15 mouse cellular contexts compared by ENCODE assay signal in the genomic region with DNA sequence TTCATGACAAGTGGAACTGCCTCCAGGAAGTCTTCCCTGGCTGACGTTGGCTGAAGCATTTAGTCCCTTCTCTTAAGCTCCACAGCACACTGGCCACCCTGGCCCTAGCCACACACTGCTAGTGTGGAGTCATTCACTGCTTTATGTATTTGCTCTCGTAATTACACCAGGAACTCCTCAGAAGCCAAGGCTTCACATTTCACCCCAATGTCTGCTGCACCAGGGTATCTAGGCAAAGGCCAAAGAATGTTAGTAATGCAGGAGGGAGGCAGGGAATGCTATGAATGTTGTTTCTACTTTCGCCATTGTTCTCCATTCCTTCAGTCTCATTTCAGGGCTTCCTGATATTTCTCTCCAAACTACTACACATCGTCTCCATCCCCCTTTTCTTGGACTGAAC.
A peak's percentile ranks its signal among the peaks of the same experiment; 100 is the strongest.
DNase-seq lines count a peak whose midpoint lies in the region; ATAC-seq and TF ChIP-seq lines count a peak whose summit lies in the region.
"Had no signal": no experiment of that assay in that cellular context is flagged by ENCODE, and none has a peak within 500 bp of the region (broad histone marks: within the 10 kb centered on the region; RNA-seq: fewer than 3 reads in every experiment).

No protein-coding gene starts in this region.

- 0 out of 2 replicates have a peak overlapping the region, but pooled peaks have one; percentile 35 for H3K27ac ChIP-seq in forebrain, embryonic 10.5 days
- H3K27ac ChIP-seq in forebrain, embryonic 12.5 days: no peak overlapping the region
- 0 out of 2 replicates have a peak overlapping the region, but pooled peaks have one; percentile 18 for H3K27ac ChIP-seq in lung, embryonic 16.5 days (ENCODE audit: low read length)
- H3K27ac ChIP-seq in limb, embryonic 14.5 days (replicated peaks; ENCODE audit: low read depth, low read length): peak overlapping the region; percentile 26; the same call in 1 of the 2 replicates
- H3K27ac ChIP-seq: hindbrain, embryonic 15.5 days; liver, embryonic 14.5 days had no signal

- H3K4me2 ChIP-seq in forebrain, embryonic 12.5 days: no peak overlapping the region
- no peak overlapping the region for H3K4me2 ChIP-seq in lung, embryonic 16.5 days (ENCODE audit: low read depth, low read length)
- no peak overlapping the region for H3K4me2 ChIP-seq in limb, embryonic 14.5 days (replicated peaks; ENCODE audit: low read depth, low read length, severe bottlenecking)
- H3K4me2 ChIP-seq: hindbrain, embryonic 15.5 days had no signal

- H3K36me3 ChIP-seq in forebrain, embryonic 10.5 days (replicated peaks): no peaks in the 10 kb centered on the region
- H3K36me3 ChIP-seq in forebrain, embryonic 12.5 days (replicated peaks): no peaks in the 10 kb centered on the region
- H3K36me3 ChIP-seq in lung, embryonic 16.5 days (ENCODE audit: control insufficient read depth, insufficient read depth, low read length): no peaks in the 10 kb centered on the region
- no peaks in the 10 kb centered on the region for H3K36me3 ChIP-seq in limb, embryonic 14.5 days (ENCODE audit: control insufficient read depth, insufficient read depth, low read length)
- H3K36me3 ChIP-seq: hindbrain, embryonic 15.5 days had no signal

- peaks cover 17% of the 10 kb centered on the region for H3K4me1 ChIP-seq in forebrain, embryonic 10.5 days
- H3K4me1 ChIP-seq in forebrain, embryonic 12.5 days: peaks cover 3% of the 10 kb centered on the region; the same call in 1 of the 2 replicates
- H3K4me1 ChIP-seq in lung, embryonic 16.5 days (replicated peaks; ENCODE audit: control insufficient read depth, insufficient read depth, low read length): no peaks in the 10 kb centered on the region; the same call in 1 of the 2 replicates
- H3K4me1 ChIP-seq in limb, embryonic 14.5 days (ENCODE audit: control insufficient read depth, insufficient read depth, low read length): peaks cover 17% of the 10 kb centered on the region
- H3K4me1 ChIP-seq: hindbrain, embryonic 15.5 days had no signal

- no peak for DNase-seq in forebrain, embryonic 10.5 days (ENCODE audit: extremely low spot score, low spot score)
- no peak for DNase-seq in lung, postnatal 14 days
- peak; percentile 54 for DNase-seq in embryo, embryonic 10 days (ENCODE audit: low spot score)
- DNase-seq in limb, embryonic 14.5 days (ENCODE audit: low spot score): no peak
- DNase-seq in right cerebral cortex, postnatal 36 days (ENCODE audit: low spot score in 2 of 2): no peak
- no peak for DNase-seq in kidney, adult 18-20 months
- DNase-seq: adrenal gland, postnatal 14 days; cerebellum, postnatal 10 days; kidney, adult 8-10 months; retina, postnatal 1 day; thymus, postnatal 4 days had no signal

- no peaks in the 10 kb centered on the region for H3K9me3 ChIP-seq in forebrain, embryonic 10.5 days
- H3K9me3 ChIP-seq in forebrain, embryonic 12.5 days: no peaks in the 10 kb centered on the region
- no peaks in the 10 kb centered on the region for H3K9me3 ChIP-seq in lung, embryonic 16.5 days (ENCODE audit: control insufficient read depth, low read length)
- H3K9me3 ChIP-seq in limb, embryonic 14.5 days (ENCODE audit: control insufficient read depth, low read length): no peaks in the 10 kb centered on the region
- H3K9me3 ChIP-seq: hindbrain, embryonic 15.5 days had no signal

- H3K4me3 ChIP-seq in forebrain, embryonic 10.5 days: no peak overlapping the region
- no peak overlapping the region for H3K4me3 ChIP-seq in forebrain, embryonic 12.5 days (replicated peaks)
- no peak overlapping the region for H3K4me3 ChIP-seq in lung, embryonic 16.5 days (ENCODE audit: low read length)
- no peak overlapping the region for H3K4me3 ChIP-seq in limb, embryonic 14.5 days (replicated peaks; ENCODE audit: low read length)
- H3K4me3 ChIP-seq: hindbrain, embryonic 15.5 days had no signal

- TF ChIP-seq POLR2A in limb, embryonic 14.5 days (IDR thresholded peaks at IDR 0.05; ENCODE audit: borderline replicate concordance, extremely low read depth, insufficient read depth, insufficient read length): no peak

- no peak overlapping the region for H3K9ac ChIP-seq in forebrain, embryonic 12.5 days
- H3K9ac ChIP-seq in lung, embryonic 16.5 days (ENCODE audit: low read length): no peak overlapping the region
- H3K9ac ChIP-seq in limb, embryonic 14.5 days (ENCODE audit: low read depth, low read length, severe bottlenecking): no peak overlapping the region
- H3K9ac ChIP-seq: hindbrain, embryonic 15.5 days; liver, embryonic 14.5 days had no signal

- H3K27me3 ChIP-seq in forebrain, embryonic 10.5 days (ENCODE audit: poor library complexity, severe bottlenecking): no peaks in the 10 kb centered on the region
- no peaks in the 10 kb centered on the region for H3K27me3 ChIP-seq in forebrain, embryonic 12.5 days
- H3K27me3 ChIP-seq in lung, embryonic 16.5 days (ENCODE audit: control insufficient read depth, insufficient read depth, low read depth, low read length): no peaks in the 10 kb centered on the region
- no peaks in the 10 kb centered on the region for H3K27me3 ChIP-seq in limb, embryonic 14.5 days (ENCODE audit: control insufficient read depth, insufficient read depth, low read length)
- H3K27me3 ChIP-seq: hindbrain, embryonic 15.5 days had no signal

- no peak for ATAC-seq in forebrain, embryonic 12.5 days (ENCODE audit: low FRiP score)
- peak; percentile 41; the same call in 1 of the 2 replicates for ATAC-seq in lung, embryonic 16.5 days (ENCODE audit: low read depth)
- peak; percentile 54 for ATAC-seq in limb, embryonic 14.5 days (ENCODE audit: low FRiP score, low read depth)

- 40% methylated on average over 4 of the region's 4 CpGs for WGBS in forebrain, embryonic 10.5 days
- 39% methylated on average over 4 of the region's 4 CpGs for WGBS in forebrain, embryonic 12.5 days
- 38% methylated on average over 4 of the region's 4 CpGs for WGBS in lung, embryonic 16.5 days
- 30% methylated on average over 4 of the region's 4 CpGs for WGBS in limb, embryonic 14.5 days
